Mouse (Mus musculus) gastrocnemius, adult 2 months (tissue): ENCODE results near the gene Calml3. TPM values are rescaled to one million over a fixed set of nuclear protein-coding genes. Genes with fewer than 3 reads are reported as not detected.

Source experiments
- DNase-seq: peaks from one replicate; pipeline ENCODE4 v3.0.0; 2022
- H3K27ac ChIP-seq: fragments of 200-600 bp; 2 replicates; pipeline ENCODE4 v1.8.1; 2022; ENCODE audit warnings: mild to moderate bottlenecking
- H3K4me3 ChIP-seq: fragments of 200-600 bp; 2 replicates; pipeline ENCODE4 v1.8.1; 2022; ENCODE audit warnings: mild to moderate bottlenecking, moderate library complexity
- CTCF ChIP-seq: fragments of 200-600 bp; IDR thresholded peaks from 2 replicates; pipeline ENCODE4 v1.8.1; 2022; ENCODE audit warnings: antibody characterized with exemption, mild to moderate bottlenecking, moderate library complexity
- intact Hi-C: fragments of 180-260 bp; cut with DNase I; formaldehyde crosslinking; loops from one replicate; pipeline ENCODE4 v1.15.1; 2025
- total RNA-seq, 2 experiments: library from RNA; stranded (reverse); gene quantifications; 2 replicates each; pipeline ENCODE4 v1.2.3; 2021

Calml3 gene
- total RNA-seq, 2 experiments from 2014 or later, result not detected

DNA sequence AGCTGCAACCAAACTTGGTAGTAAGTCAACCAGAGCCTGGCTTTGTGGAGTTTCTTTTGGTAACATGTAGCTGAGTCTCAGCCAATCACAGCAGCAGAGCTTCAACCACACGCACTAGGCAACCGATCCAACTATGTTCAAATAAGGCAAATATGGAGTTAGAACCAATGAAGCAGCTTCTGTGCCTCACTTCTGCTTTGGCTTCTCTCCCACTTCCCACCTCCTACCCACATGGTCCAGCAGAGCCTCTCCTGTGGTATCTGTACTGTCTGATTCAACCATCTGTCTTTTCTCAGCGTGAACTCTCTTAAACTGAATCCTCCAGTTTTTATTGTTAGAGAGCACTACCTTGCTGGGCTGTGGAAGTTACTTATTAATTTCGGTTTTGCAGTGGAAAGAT is 27.7 kb downstream of the Calml3 start:
- H3K4me3 ChIP-seq, result no peak overlapping the region
- H3K27ac ChIP-seq, result no peak overlapping the region
- DNase-seq, result no peak
- TF ChIP-seq CTCF, result no peak
- intact Hi-C loops, result no loop called here

DNA sequence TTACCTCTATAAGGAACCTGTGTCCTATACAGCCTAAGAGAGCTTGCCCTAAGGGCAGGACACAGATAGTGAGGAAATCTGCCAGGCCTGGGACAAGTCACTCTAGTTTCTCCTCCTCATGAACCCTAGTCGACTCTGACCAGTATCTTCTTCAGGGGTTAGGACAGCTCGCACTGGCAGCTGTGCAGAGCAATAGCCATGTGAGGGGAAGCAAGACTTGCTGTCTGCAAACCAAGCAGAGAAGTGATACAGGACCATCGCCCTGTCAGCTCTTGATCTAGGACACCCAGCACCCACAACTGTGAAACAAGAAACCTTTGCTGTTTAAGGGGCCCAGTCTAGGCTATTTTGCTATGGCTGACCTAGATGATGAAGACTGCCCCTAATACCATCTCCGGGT is 29.1 kb downstream of the Calml3 start:
- TF ChIP-seq CTCF, result no peak
- intact Hi-C loops, result loop anchor here (5.0 kb wide), 1 partner anchor 117 kb away; no protein-coding TSS in a partner anchor
- DNase-seq, result peak; percentile 51
- Histone ChIP-seq H3K27ac (peak overlapping the region; percentile 72), H3K4me3 (no peak overlapping the region)

DNA sequence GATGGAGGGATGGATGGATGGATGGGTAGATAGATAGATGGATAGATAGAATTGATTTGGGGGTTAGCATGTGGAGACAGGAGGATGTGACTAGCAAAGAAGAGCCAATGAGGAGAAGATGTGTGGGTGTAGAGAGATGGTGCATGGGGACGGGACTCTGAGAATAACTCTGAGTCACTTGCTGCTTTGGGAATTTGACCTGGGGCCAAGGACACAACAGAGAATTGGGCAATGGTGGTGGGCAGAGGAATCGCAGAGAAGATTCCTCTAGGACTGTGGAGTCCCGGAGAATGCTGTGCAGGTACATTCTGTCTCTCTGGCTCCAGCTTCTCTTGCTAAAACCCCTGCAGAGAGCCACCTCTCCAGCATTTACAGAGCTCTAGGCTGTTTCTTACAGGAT is 29.8 kb downstream of the Calml3 start:
- Histone ChIP-seq H3K4me3 (no peak overlapping the region), H3K27ac (peak overlapping the region; percentile 72)
- peak; percentile 51 for DNase-seq
- no peak for TF ChIP-seq CTCF
- intact Hi-C loops, result loop anchor here (5.0 kb wide), 1 partner anchor 118 kb away; no protein-coding TSS in a partner anchor

DNA sequence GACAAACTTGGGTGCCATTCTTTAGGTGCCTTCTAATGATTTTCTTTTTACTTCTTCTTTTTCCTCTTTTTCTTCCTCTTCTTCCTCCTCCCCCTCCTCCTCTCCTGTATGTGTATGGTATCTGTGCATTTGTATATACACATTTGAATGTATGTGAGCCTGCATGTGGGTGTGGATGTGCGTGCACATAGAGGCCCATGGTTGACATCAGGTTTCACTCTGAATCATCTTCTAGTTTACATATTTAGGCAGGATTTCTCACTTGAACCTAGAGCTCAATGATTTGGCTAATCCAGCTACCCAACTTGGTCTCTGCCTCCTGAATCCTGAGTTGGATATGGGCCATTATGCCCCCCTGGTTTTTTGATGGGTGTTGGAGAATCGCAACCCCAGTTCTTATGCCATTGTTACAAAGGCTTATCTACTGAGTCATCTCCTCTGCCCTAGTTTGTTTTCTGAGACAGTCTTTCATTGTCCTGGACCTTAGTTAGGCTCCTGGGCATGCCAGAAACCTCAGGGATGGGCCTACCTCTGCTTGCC is 30.9 kb downstream of the Calml3 start:
- intact Hi-C loops, result loop anchor here (5.0 kb wide), 1 partner anchor 119 kb away; no protein-coding TSS in a partner anchor
- no peak for TF ChIP-seq CTCF
- Histone ChIP-seq H3K27ac (no peak overlapping the region), H3K4me3 (no peak overlapping the region)
- DNase-seq, result no peak

DNA sequence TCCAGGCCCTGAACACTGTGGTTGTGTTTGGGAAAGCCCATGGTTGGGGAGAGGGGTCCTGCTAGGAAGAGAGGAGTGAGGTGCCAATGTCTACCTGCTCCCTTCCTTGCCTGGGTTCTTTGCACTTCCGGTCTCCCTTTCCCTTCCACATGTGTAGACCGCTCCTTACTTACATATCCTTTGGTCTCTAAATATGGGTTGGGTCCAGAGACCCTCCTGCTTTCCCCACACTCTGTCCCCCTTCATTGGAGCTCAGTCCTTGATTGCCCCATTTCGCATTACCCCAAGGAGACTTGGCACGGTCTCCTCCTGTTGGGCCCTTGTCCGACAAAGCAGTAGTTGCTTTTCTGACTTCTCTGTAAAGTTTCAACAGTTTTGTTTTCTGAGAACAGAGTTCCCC is 32.9 kb downstream of the Calml3 start:
- H3K27ac ChIP-seq, result no peak overlapping the region; the same call in 1 of the 2 replicates
- no peak for DNase-seq
- TF ChIP-seq CTCF, result no peak
- H3K4me3 ChIP-seq, result no peak overlapping the region
- intact Hi-C loops, result loop anchor here (5.0 kb wide), 1 partner anchor 121 kb away; no protein-coding TSS in a partner anchor

DNA sequence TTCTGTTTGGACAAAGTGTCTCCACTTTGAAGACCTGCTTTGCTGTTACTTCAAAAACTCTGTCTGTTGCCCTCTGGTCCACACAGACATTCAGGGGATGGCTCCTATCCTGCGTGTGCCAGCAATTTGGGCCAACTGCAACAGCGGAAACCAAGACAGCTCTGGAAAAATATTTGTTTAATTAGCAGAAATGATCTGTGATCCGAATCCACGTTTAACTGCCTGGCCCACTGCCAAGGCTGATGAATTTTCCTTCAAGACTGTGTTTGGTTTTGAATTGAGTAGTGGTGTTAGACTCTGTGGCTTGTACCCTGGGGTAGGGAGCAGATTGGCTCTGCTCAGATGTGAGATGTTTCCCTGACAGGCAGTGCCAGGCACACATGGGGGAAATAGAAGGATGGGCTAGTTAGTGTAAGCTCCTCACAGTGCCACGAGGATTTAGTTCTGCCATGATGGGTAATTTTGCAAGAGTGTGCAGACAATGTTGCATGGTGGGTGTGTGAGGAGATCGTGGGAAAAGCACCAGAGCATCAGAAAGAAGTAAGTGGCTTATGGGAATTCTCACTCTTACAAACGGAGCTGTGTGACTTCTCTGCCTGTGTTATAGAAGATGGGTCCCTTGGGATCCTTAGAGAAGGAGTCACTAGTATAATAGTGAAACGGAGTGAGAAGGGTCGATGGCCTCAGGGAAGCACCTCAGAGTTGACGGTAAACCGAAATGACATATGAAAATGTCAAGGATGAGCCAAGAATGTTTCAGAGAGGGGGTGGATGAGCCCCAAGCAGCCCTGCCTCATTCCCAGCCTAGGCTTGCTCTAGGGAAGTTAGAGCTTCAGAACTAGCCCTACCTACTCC is 33.7 kb downstream of the Calml3 start:
- intact Hi-C loops, result loop anchor here (1.0 to 5.0 kb wide), 2 partner anchors 16 to 122 kb away; no protein-coding TSS in a partner anchor
- peak; percentile 34 for DNase-seq
- H3K27ac ChIP-seq, result peak overlapping the region; percentile 31

DNA sequence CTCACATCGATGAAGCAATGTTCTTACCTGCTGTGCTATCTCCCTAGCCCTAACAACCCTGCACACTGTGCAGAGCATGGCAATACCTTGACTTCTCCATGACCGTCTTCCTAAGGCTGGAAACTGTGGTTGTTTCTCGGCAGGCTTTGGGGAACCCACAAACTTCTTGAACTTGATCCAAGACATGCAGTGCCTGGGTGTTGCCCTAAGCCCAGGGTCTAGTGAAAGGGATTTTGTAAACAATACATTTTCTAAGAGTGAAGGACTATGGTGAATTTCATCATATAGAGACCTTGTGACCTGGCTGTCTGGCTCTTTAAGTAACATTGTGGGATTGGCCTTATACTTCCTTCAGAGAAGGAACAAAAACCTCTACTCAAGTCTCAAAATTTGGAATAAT is 34.6 kb downstream of the Calml3 start:
- Histone ChIP-seq H3K27ac (peak overlapping the region; percentile 31; the same call in 1 of the 2 replicates), H3K4me3 (no peak overlapping the region)
- DNase-seq, result no peak
- intact Hi-C loops, result no loop called here
- TF ChIP-seq CTCF, result no peak

More for the DNA sequence above, 33.7 kb downstream of the Calml3 start:
- no peak for TF ChIP-seq CTCF
- H3K4me3 ChIP-seq, result no peak overlapping the region

DNA sequence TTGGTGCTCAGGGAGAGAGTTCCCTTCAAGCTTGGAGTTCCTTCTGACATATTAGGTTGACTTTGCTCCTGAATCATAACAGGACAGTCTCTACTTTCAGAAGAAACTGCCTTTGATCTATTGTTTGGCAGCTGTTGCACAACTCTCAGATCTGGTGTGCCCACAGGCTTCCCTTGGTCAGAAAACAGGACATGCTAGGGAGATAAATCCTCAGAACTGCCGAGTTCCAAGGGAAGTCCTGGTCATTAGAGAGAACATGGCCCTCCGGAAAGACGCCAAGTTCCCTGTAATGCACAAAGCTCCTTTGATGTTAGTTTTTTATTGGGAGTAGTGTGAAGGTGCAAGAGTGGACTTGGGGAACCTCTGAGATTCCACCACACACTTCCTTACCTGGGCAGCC is 35.5 kb downstream of the Calml3 start:
- TF ChIP-seq CTCF, result no peak
- DNase-seq, result no peak
- intact Hi-C loops, result no loop called here
- Histone ChIP-seq H3K27ac (peak overlapping the region; percentile 4; the same call in 1 of the 2 replicates), H3K4me3 (no peak overlapping the region)

DNA sequence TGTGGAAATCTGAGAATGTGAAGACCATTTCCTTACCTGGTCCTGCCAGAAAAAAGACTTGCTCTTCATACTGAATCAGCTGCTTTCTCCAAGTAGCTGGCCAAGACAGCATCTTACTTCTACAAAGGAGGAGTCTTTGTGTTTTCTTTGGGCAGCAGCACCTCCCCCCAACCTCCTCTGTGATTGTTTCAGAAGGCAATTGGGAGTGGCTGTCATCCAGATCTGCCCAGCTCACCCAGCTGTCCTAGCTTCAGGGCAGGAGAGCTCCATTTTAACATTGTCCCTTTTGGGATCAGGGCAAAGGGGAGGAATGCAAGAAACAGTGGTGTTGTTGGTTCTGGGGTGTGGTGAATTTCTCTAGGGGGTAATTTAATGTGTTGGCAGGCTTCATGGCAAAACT is 37.0 kb downstream of the Calml3 start:
- TF ChIP-seq CTCF, result no peak
- intact Hi-C loops, result no loop called here
- DNase-seq, result no peak
- no peak overlapping the region for H3K4me3 ChIP-seq
- peak overlapping the region; percentile 38 for H3K27ac ChIP-seq

DNA sequence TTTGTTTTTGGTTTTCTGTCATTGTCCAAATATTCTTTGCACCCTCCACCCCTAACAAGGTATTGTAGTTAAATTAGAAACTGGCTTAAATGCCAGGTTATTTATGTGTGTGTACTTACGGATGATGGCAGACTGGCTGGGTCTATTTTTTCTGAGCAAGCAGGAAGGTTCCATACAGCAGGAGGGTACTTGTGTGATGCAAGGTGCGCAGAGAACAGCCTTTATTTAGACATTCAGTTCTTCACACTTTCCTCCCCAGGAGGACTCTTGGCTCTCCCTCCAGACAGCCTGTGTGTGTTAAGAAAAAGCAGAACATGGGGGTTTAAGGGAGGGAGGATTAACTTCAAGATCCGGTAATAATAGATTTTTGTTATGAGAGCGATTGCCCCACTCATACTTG is 38.3 kb downstream of the Calml3 start:
- no peak overlapping the region for H3K4me3 ChIP-seq
- DNase-seq, result no peak
- intact Hi-C loops, result no loop called here
- no peak for TF ChIP-seq CTCF
- peak overlapping the region; percentile 0; the same call in 1 of the 2 replicates for H3K27ac ChIP-seq

DNA sequence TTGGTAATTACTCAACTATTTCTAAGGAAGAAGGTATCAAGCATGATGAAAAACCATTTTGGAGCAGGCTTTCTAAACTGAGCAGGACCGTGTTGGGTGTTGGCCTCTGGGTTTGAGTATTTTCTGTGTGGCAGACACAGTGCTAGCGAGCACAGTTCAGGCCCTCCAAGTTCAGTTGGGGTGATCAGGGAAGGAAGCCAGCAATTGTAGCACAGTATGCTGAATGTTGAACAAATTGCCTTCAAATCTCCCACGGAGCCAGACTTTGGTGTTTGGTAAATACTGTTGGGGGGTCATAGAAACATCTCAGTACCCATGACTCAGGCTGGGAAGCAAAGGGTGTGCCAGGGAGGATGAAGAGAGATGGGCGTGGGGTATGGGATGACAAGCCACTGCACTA is 43.0 kb downstream of the Calml3 start:
- TF ChIP-seq CTCF, result no peak

DNA sequence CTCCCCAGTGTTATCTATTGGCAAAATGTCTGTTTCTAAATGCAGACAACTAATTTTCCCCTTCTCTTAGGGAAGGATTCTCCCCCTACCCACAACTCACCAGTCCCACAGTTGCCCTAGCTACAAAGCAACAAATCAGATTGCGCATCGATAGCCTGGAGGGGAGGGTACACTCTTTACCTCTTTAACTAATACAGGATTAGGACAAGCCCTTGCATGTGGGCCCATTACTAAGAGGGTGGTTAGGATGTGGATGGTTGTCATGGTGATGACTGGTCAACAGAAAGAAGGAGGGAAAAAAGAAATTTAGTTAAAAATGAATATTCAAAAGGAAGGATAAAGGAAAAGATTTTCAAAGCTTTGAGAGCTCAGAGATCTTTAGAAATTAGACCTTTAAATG is 45.8 kb downstream of the Calml3 start:
- no peak for TF ChIP-seq CTCF
- no peak for DNase-seq
- no peak overlapping the region for H3K4me3 ChIP-seq
- intact Hi-C loops, result no loop called here
- H3K27ac ChIP-seq, result no peak overlapping the region

More for the DNA sequence above, 43.0 kb downstream of the Calml3 start:
- intact Hi-C loops, result no loop called here
- no peak for DNase-seq
- H3K4me3 ChIP-seq, result no peak overlapping the region
- H3K27ac ChIP-seq, result no peak overlapping the region

DNA sequence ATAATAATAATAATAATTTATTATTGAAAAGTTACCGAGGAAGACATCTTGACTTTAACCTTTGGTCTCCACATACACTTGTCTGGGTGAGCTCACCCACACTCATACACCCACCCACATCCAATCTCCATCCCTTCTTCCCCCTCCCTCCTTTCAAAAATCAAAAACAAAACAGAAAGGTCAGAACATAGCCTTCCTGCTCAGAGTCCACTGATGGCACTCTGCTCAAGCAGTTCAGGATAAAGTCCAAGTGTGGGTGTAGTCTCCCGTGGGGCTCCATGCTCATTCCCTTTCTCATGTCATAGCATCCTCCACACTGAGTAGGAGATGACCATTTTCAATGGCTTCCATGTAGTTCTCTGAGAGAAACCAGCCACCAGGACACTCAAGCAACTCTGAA is 50.8 kb downstream of the Calml3 start:
- TF ChIP-seq CTCF, result no peak
- Histone ChIP-seq H3K4me3 (no peak overlapping the region), H3K27ac (no peak overlapping the region)
- no peak for DNase-seq
- intact Hi-C loops, result no loop called here

Other genes starting within 250 kb of the Calml3 start
- gene Fam208b, start 193.2 kb downstream of the Calml3 start, total RNA-seq, result 10 to 100 TPM in 1 of 2 experiments, 1 to 10 TPM in 1; 7.8 to 10.7 TPM
- 10 to 100 TPM; 11.6 to 12.2 TPM for gene Asb13, start 170.3 kb downstream of the Calml3 start, total RNA-seq
- not detected for gene Calm4, start 33.4 kb upstream of the Calml3 start, total RNA-seq
- gene Calm5, start 49.9 kb upstream of the Calml3 start, total RNA-seq, result not detected
- gene Net1, start 113.9 kb upstream of the Calml3 start, total RNA-seq, result 10 to 100 TPM; 41.2 to 54.4 TPM
- gene Tubal3, start 114.0 kb upstream of the Calml3 start, total RNA-seq, result not detected
- gene Ucn3, start 141.0 kb upstream of the Calml3 start, total RNA-seq, result not detected
- 1 to 10 TPM; 1.3 to 2.1 TPM for gene Akr1c14, start 244.7 kb upstream of the Calml3 start, total RNA-seq